In the genomic region with DNA sequence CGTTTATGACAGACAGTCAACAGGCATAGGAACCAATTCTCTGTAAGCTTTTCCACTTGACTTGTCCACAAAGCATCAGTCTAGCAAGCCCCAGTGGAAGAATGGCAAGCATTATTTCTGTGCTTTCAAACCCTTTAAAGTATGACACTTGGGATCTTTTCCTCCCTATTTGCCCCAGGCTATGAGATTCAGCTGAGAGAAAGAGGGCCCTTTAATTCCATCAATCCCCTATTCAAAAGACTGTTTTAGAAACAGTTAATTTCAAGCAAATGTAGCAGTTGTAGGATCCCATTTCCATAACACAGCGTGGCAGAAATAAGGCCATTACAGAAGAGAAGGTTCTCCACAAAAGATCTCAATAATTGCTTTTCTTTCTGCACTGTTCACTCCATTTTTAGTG, we compare ENCODE assay signal across 30 mouse cellular contexts. TPM values are rescaled to one million over a fixed set of nuclear protein-coding genes. Genes with fewer than 3 reads are reported as not detected.
DNase-seq lines count a peak whose midpoint lies in the region; ATAC-seq and TF ChIP-seq lines count a peak whose summit lies in the region.
"Had no signal": no experiment of that assay in that cellular context is flagged by ENCODE, and none has a peak within 500 bp of the region (broad histone marks: within the 10 kb centered on the region; RNA-seq: fewer than 3 reads in every experiment).

No protein-coding gene starts in this region.

- H3K27me3 ChIP-seq in midbrain, embryonic 10.5 days (ENCODE audit: low read depth, poor library complexity, severe bottlenecking), result no peaks in the 10 kb centered on the region
- no peaks in the 10 kb centered on the region for H3K27me3 ChIP-seq in midbrain, postnatal 0 days (ENCODE audit: insufficient read depth, low read length)
- no peaks in the 10 kb centered on the region for H3K27me3 ChIP-seq in midbrain, embryonic 11.5 days (ENCODE audit: control insufficient read depth, insufficient read depth, low read length)
- no peaks in the 10 kb centered on the region for H3K27me3 ChIP-seq in midbrain, embryonic 16.5 days (ENCODE audit: control insufficient read depth, insufficient read depth, low read depth, low read length)
- H3K27me3 ChIP-seq: CH12.LX; embryonic facial prominence, embryonic 15.5 days; hindbrain, embryonic 15.5 days; kidney, embryonic 15.5 days; neural tube, embryonic 12.5 days had no signal

- peaks cover 28% of the 10 kb centered on the region for H3K4me1 ChIP-seq in midbrain, embryonic 10.5 days
- H3K4me1 ChIP-seq in midbrain, postnatal 0 days (ENCODE audit: insufficient read depth, low read length), result no peaks in the 10 kb centered on the region
- peaks cover 8% of the 10 kb centered on the region for H3K4me1 ChIP-seq in midbrain, embryonic 11.5 days (ENCODE audit: control insufficient read depth, insufficient read depth, low read length)
- peaks cover 9% of the 10 kb centered on the region; the same call in 1 of the 2 replicates for H3K4me1 ChIP-seq in midbrain, embryonic 16.5 days (ENCODE audit: control insufficient read depth, insufficient read depth, low read length)
- H3K4me1 ChIP-seq: embryonic facial prominence, embryonic 15.5 days; kidney, embryonic 15.5 days had no signal

- no peak overlapping the region for H3K4me2 ChIP-seq in midbrain, postnatal 0 days (ENCODE audit: low read depth, low read length, poor library complexity, severe bottlenecking)
- H3K4me2 ChIP-seq in midbrain, embryonic 11.5 days, result no peak overlapping the region
- no peak overlapping the region for H3K4me2 ChIP-seq in midbrain, embryonic 16.5 days (ENCODE audit: low read length)
- H3K4me2 ChIP-seq: embryonic facial prominence, embryonic 15.5 days; heart, embryonic 11.5 days; hindbrain, embryonic 15.5 days; kidney, embryonic 15.5 days; neural tube, embryonic 12.5 days had no signal

- peak; percentile 15 for DNase-seq in embryo, embryonic 10 days (ENCODE audit: low spot score)
- DNase-seq in embryo, embryonic 10.5 days (ENCODE audit: low spot score), result no peak
- DNase-seq in midbrain, embryonic 10.5 days (ENCODE audit: low spot score), result no peak
- DNase-seq in midbrain, postnatal 0 days (ENCODE audit: low spot score), result no peak
- DNase-seq in midbrain, embryonic 11.5 days (ENCODE audit: low spot score, missing footprints), result no peak
- no peak for DNase-seq in kidney, postnatal 36 days
- no peak for DNase-seq in layer of hippocampus, adult 9-11 months
- DNase-seq: adrenal gland, adult 8-10 months; cerebellum, adult 11-12 months; cerebellum, adult 9-11 months; gastrocnemius, postnatal 36 days; heart, adult 18-20 months; heart, postnatal 36 days; kidney, adult 18-20 months; kidney, postnatal 25 days; left cerebral cortex, postnatal 4 days; lung, adult 2 months; lung, postnatal 10 days; thymus, adult 2 months; thymus, postnatal 4 days had no signal

- TF ChIP-seq CTCF in midbrain, postnatal 0 days (IDR thresholded peaks at IDR 0.05), result no peak

- peak overlapping the region; percentile 18; the same call in 1 of the 2 replicates for H3K27ac ChIP-seq in midbrain, embryonic 10.5 days (replicated peaks)
- H3K27ac ChIP-seq in midbrain, postnatal 0 days (ENCODE audit: low read depth, low read length), result no peak overlapping the region
- no peak overlapping the region for H3K27ac ChIP-seq in midbrain, embryonic 11.5 days (ENCODE audit: low read depth, low read length)
- 0 out of 2 replicates have a peak overlapping the region, but pooled peaks have one; percentile 38 for H3K27ac ChIP-seq in midbrain, embryonic 16.5 days (ENCODE audit: low read length)
- H3K27ac ChIP-seq: embryonic facial prominence, embryonic 15.5 days; hindbrain, embryonic 15.5 days; kidney, embryonic 15.5 days; layer of hippocampus, adult 2 months; liver, embryonic 14.5 days; neural tube, embryonic 12.5 days had no signal

- no peak overlapping the region for H3K4me3 ChIP-seq in midbrain, embryonic 10.5 days
- no peak overlapping the region for H3K4me3 ChIP-seq in midbrain, postnatal 0 days (ENCODE audit: low read depth, low read length)
- no peak overlapping the region for H3K4me3 ChIP-seq in midbrain, embryonic 11.5 days (ENCODE audit: low read depth, low read length)
- H3K4me3 ChIP-seq in midbrain, embryonic 16.5 days (ENCODE audit: low read depth, low read length), result no peak overlapping the region
- H3K4me3 ChIP-seq: embryonic facial prominence, embryonic 15.5 days; hindbrain, embryonic 15.5 days; kidney, embryonic 15.5 days; layer of hippocampus, adult 2 months; myocyte; neural tube, embryonic 12.5 days had no signal

- ATAC-seq in midbrain, postnatal 0 days (ENCODE audit: low FRiP score), result no peak
- ATAC-seq in midbrain, embryonic 11.5 days (ENCODE audit: low FRiP score), result peak; percentile 60
- ATAC-seq in midbrain, embryonic 16.5 days, result no peak

- no peaks in the 10 kb centered on the region for H3K9me3 ChIP-seq in midbrain, embryonic 10.5 days (replicated peaks)
- no peaks in the 10 kb centered on the region for H3K9me3 ChIP-seq in midbrain, postnatal 0 days (ENCODE audit: low read length)
- H3K9me3 ChIP-seq in midbrain, embryonic 11.5 days (ENCODE audit: control insufficient read depth, low read length), result no peaks in the 10 kb centered on the region
- no peaks in the 10 kb centered on the region for H3K9me3 ChIP-seq in midbrain, embryonic 16.5 days (replicated peaks; ENCODE audit: control insufficient read depth, low read length, poor library complexity, severe bottlenecking)
- H3K9me3 ChIP-seq: embryonic facial prominence, embryonic 15.5 days; hindbrain, embryonic 15.5 days; kidney, embryonic 15.5 days; neural tube, embryonic 12.5 days had no signal

- 25% methylated on average over 2 of the region's 2 CpGs for WGBS in midbrain, embryonic 10.5 days
- 14% methylated on average over 2 of the region's 2 CpGs for WGBS in midbrain, postnatal 0 days
- WGBS in midbrain, embryonic 11.5 days, result 30% methylated on average over 2 of the region's 2 CpGs
- WGBS in midbrain, embryonic 16.5 days, result 7% methylated on average over 2 of the region's 2 CpGs

- no peak overlapping the region for H3K9ac ChIP-seq in midbrain, postnatal 0 days (replicated peaks; ENCODE audit: low read length, poor library complexity, severe bottlenecking)
- no peak overlapping the region for H3K9ac ChIP-seq in midbrain, embryonic 11.5 days (ENCODE audit: low read length)
- no peak overlapping the region for H3K9ac ChIP-seq in midbrain, embryonic 16.5 days (ENCODE audit: low read depth, low read length)
- H3K9ac ChIP-seq: embryonic facial prominence, embryonic 15.5 days; hindbrain, embryonic 15.5 days; kidney, embryonic 15.5 days; liver, embryonic 14.5 days; neural tube, embryonic 12.5 days had no signal

- no peaks in the 10 kb centered on the region for H3K36me3 ChIP-seq in midbrain, embryonic 10.5 days
- H3K36me3 ChIP-seq in midbrain, postnatal 0 days (ENCODE audit: insufficient read depth, low read length), result no peaks in the 10 kb centered on the region
- H3K36me3 ChIP-seq in midbrain, embryonic 11.5 days (ENCODE audit: control insufficient read depth, insufficient read depth, low read length), result no peaks in the 10 kb centered on the region
- no peaks in the 10 kb centered on the region for H3K36me3 ChIP-seq in midbrain, embryonic 16.5 days (ENCODE audit: control insufficient read depth, insufficient read depth, low read length)
- H3K36me3 ChIP-seq: embryonic facial prominence, embryonic 15.5 days; hindbrain, embryonic 15.5 days; kidney, embryonic 15.5 days; neural tube, embryonic 12.5 days had no signal

RNA-seq across cellular contexts. Expression of gene Pam, which starts 53.0 kb away (rescaled TPM):
- 18.9 and 23.9 TPM in 2 replicates for polyA plus RNA-seq in midbrain, embryonic 10.5 days (2016; fragmentation: Nextera tagmentation; extraction: Ambion mirVana)
- 104 and 125 TPM in 2 replicates for total RNA-seq in midbrain, postnatal 0 days (2014; rRNA removed)
- polyA plus RNA-seq in midbrain, postnatal 0 days (2015; fragmentation: Nextera tagmentation; extraction: Ambion mirVana), result 38.8 and 46.6 TPM in 2 replicates
- 21.1 and 21.2 TPM in 2 replicates for polyA plus RNA-seq in midbrain, embryonic 11.5 days (2014; fragmentation: Nextera tagmentation; extraction: Ambion mirVana)
- 35.4 and 35.6 TPM in 2 replicates for polyA plus RNA-seq in midbrain, embryonic 16.5 days (2015; fragmentation: Nextera tagmentation; extraction: Ambion mirVana)
- total RNA-seq: CH12.LX had no signal

Comparison
In these comparisons a context has a peak if more than half of its experiments do, and no peak if none do; other contexts are left out.
1. H3K27ac ChIP-seq: peak in midbrain, embryonic 10.5 days (single experiment) and midbrain, embryonic 16.5 days (single experiment); none in midbrain, postnatal 0 days (single experiment) and midbrain, embryonic 11.5 days (single experiment).